Mouse (Mus musculus) E14TG2a.4 (cell line): ENCODE data around the gene Cdcp1.

Source experiments
- H3K27me3 ChIP-seq: 2 replicates; pipeline ENCODE4 v1.6.1; 2014; ENCODE audit warnings: low read length, control low read depth; ENCODE audit not compliant: insufficient read depth
- H3K36me3 ChIP-seq: 2 replicates; pipeline ENCODE4 v1.6.1; 2014; ENCODE audit warnings: low read length, control low read depth; ENCODE audit not compliant: insufficient read depth
- H3K4me1 ChIP-seq: replicated peaks from 2 replicates; pipeline ENCODE4 v1.6.1; 2014; ENCODE audit warnings: low read depth, low read length, control low read depth
- H3K4me3 ChIP-seq: replicated peaks from 2 replicates; pipeline ENCODE4 v1.5.1; 2014; ENCODE audit warnings: mild to moderate bottlenecking, low read length
- H3K9me3 ChIP-seq: 2 replicates; pipeline ENCODE4 v1.6.1; 2014; ENCODE audit warnings: low read length, control low read depth
- CTCF ChIP-seq: conservative IDR thresholded peaks from 2 replicates; pipeline ENCODE4 v1.5.1; 2014; ENCODE audit warnings: low read length
- NANOG ChIP-seq: IDR thresholded peaks from 2 replicates; pipeline ENCODE4 v1.6.1; 2014; ENCODE audit warnings: borderline replicate concordance, low read length, mixed read lengths
- POU5F1 ChIP-seq: IDR thresholded peaks from 2 replicates; pipeline ENCODE4 v1.6.1; 2014; ENCODE audit warnings: low read length, borderline replicate concordance

Gene Cdcp1

GRCm38 (mm10) chr9:123228671-123229070 is 12.8 kb upstream of the Cdcp1 start:
- Histone ChIP-seq H3K4me1 (no peaks in the 10 kb centered on the region), H3K4me3 (no peak overlapping the region), H3K27me3 (no peaks in the 10 kb centered on the region), H3K9me3 (peaks cover 42% of the 10 kb centered on the region), H3K36me3 (no peaks in the 10 kb centered on the region)
- TF ChIP-seq NANOG, result no peak
- TF ChIP-seq CTCF, result no peak
- no peak for TF ChIP-seq POU5F1

DNA sequence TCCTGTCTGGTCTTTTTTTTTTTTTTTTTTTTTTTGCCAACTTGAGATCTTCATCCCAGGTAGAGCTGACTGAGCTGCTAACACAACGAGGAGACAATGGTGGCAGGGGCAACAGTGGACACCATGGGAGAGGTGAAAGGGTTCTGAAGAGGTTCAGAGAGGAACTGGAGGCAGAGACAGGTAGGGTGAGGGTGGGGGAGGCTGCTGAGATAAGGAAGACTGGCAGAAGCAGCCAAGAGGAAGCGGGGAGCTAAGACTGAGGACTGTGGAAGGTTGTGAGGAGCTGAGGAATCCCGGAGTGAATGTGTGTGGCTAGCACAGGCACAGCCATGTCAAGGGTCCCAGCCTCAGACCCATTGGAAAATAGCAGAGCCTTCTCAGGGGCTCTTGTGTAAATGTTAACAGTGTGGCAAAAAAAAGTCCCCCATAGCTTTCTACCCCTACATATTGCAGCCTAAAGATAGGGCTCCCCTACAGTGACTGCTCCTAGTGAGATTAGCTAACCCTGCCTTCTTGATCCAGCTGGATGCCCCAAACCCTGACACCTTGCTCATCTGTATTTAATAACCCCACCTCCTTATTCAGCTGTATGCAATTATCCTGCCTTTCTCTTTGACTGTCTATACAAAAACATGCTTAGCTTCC is 11.4 kb upstream of the Cdcp1 start:
- Histone ChIP-seq H3K4me1 (no peaks in the 10 kb centered on the region), H3K4me3 (no peak overlapping the region), H3K9me3 (peaks cover 42% of the 10 kb centered on the region), H3K27me3 (no peaks in the 10 kb centered on the region), H3K36me3 (no peaks in the 10 kb centered on the region)
- TF ChIP-seq NANOG, result no peak
- TF ChIP-seq POU5F1, result no peak
- no peak for TF ChIP-seq CTCF

DNA sequence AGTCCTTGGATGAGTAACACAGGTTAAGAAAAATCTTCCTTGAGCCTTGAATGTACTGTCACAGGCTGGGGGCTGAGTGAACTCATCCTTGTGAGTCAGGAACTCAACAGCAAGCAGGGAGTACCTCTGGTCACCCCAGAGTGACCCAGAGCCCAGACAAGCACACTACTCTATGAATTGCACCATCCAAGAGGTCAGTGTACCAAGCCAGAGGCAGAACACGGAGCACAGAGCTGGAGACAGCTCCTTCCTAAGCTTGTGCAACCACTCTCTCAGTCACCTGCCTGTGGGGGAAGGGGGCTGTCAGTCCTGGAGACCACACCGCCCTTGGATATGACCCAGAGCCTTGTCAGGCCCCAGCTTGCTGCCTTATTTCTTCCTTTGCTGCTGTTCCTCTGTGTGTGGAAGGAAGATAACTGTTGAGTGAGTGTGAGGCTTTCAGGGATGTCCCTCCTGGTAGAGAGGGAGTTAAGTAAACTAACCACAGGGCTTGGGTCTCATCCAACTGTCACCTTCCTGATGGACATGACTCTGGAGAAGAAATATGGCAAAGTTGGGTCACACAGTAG is 9.1 kb upstream of the Cdcp1 start:
- no peaks in the 10 kb centered on the region for H3K36me3 ChIP-seq
- H3K4me1 ChIP-seq, result no peaks in the 10 kb centered on the region
- no peaks in the 10 kb centered on the region for H3K27me3 ChIP-seq
- H3K9me3 ChIP-seq, result peaks cover 42% of the 10 kb centered on the region
- no peak overlapping the region for H3K4me3 ChIP-seq
- no peak for TF ChIP-seq NANOG
- TF ChIP-seq CTCF, result no peak
- no peak for TF ChIP-seq POU5F1

DNA sequence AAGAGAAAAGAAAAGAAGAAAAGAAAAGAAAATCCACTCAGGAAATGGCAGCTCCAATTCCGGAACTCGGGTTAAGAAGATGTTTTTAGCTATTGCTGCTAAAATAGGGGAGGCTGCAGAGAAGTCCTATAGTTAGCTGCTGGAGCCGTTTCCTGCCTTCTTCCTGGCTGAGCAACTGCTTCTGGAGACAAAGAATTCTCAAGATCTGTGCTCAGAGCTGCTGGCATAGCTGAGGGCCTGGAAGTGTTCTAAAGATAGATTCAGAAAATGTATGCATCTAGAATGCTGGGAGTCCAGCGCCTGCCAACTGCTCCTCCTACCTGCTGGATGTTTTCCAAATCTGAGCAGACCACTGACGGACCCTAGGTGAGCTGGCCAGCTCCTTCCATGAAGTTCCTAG is 4.0 kb upstream of the Cdcp1 start:
- TF ChIP-seq POU5F1, result no peak
- TF ChIP-seq CTCF, result no peak
- TF ChIP-seq NANOG, result no peak
- Histone ChIP-seq H3K4me3 (no peak overlapping the region), H3K9me3 (0 out of 2 replicates have a peak, but pooled peaks cover 4% of the 10 kb centered on the region), H3K27me3 (peaks cover 23% of the 10 kb centered on the region), H3K36me3 (no peaks in the 10 kb centered on the region), H3K4me1 (peaks cover 11% of the 10 kb centered on the region)

GRCm38 (mm10) chr9:123213371-123213770 is 2.5 kb downstream of the Cdcp1 start:
- Histone ChIP-seq H3K4me1 (peaks cover 11% of the 10 kb centered on the region), H3K4me3 (no peak overlapping the region), H3K36me3 (no peaks in the 10 kb centered on the region), H3K27me3 (peaks cover 29% of the 10 kb centered on the region), H3K9me3 (no peaks in the 10 kb centered on the region)
- TF ChIP-seq POU5F1 (no peak), NANOG (no peak), CTCF (no peak)

DNA sequence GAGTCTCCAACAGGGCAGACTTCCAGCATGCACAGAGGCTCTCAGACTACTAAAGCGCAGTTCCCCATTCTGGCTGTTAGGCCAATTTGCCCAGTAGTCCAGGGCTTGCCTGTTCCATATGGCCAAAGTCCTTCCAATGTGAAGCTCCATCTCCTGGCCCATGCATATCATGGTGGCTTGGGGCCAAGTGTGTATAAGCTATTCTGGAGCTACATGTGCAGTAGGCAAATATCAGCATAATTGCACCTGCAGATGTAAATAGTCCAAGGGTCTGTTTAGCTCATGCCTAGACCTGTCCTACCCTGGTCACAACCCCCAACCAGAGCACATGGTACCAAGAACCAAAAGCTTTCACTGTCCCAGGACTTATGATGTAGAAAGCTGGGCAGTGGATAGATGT is 7.9 kb downstream of the Cdcp1 start:
- peaks cover 17% of the 10 kb centered on the region for H3K9me3 ChIP-seq
- H3K27me3 ChIP-seq, result no peaks in the 10 kb centered on the region
- no peak for TF ChIP-seq NANOG
- no peak for TF ChIP-seq POU5F1
- no peak for TF ChIP-seq CTCF
- no peak overlapping the region for H3K4me3 ChIP-seq
- H3K36me3 ChIP-seq, result no peaks in the 10 kb centered on the region
- no peaks in the 10 kb centered on the region for H3K4me1 ChIP-seq

DNA sequence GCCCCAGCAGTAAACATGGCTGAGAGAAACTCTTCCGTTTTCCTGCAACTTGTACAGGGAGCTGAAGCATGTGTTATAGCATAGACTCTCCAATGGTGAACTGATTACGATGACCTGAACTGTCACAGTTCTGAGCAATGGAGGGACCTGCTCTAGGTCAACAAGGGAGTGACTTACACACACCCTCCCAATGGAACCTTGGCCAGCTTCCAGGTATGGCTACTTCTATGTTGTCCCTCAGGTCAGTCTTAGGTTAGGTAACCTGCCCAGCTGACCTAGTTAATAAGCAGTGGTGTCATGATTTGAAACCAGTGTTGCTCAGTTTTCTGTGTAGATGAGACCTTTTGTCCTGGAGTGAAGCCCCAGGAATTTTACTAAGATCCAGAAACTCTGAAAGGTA is 8.9 kb downstream of the Cdcp1 start:
- H3K9me3 ChIP-seq, result peaks cover 27% of the 10 kb centered on the region
- H3K27me3 ChIP-seq, result no peaks in the 10 kb centered on the region
- no peaks in the 10 kb centered on the region for H3K36me3 ChIP-seq
- TF ChIP-seq POU5F1, result no peak
- H3K4me3 ChIP-seq, result no peak overlapping the region
- no peaks in the 10 kb centered on the region for H3K4me1 ChIP-seq

DNA sequence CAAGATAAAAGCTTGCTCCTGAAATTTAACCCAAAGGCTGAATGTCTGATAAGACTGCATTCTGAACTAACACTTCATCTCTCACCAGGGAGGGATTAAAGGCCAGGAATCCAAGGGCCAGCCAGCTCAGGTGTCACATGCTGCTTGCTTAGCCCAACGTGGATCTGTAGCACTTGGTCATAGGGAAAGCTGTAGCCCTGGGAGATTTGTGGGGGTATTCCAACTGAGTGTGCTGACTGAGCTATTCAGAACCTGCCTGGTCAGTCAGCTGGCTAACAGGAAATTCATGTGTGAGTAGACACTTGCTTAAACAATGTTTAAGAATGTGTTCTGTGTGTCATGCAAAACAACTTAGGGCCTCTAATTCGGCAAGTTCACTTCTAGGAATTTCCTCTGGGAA is 9.3 kb downstream of the Cdcp1 start:
- no peak overlapping the region for H3K4me3 ChIP-seq
- no peaks in the 10 kb centered on the region for H3K36me3 ChIP-seq
- no peaks in the 10 kb centered on the region for H3K27me3 ChIP-seq
- no peaks in the 10 kb centered on the region for H3K4me1 ChIP-seq
- TF ChIP-seq POU5F1 (no peak), NANOG (no peak), CTCF (no peak)
- peaks cover 31% of the 10 kb centered on the region for H3K9me3 ChIP-seq

- Histone ChIP-seq H3K9me3 (peaks cover 63% of the 10 kb centered on the region), H3K4me1 (no peaks in the 10 kb centered on the region), H3K27me3 (no peaks in the 10 kb centered on the region), H3K4me3 (no peak overlapping the region), H3K36me3 (no peaks in the 10 kb centered on the region)
- TF ChIP-seq POU5F1, result no peak
- TF ChIP-seq NANOG, result no peak
- no peak for TF ChIP-seq CTCF
Measured at GRCm38 (mm10) chr9:123200116-123200515, 15.7 kb downstream of the Cdcp1 start.
